Mouse (Mus musculus) limb, embryonic 11.5 days (tissue): Measurements from ENCODE around the gene Pitpnm2. TPM values are rescaled to one million over a fixed set of nuclear protein-coding genes. Genes with fewer than 3 reads are reported as not detected.

Source experiments
- ATAC-seq: fragments of 200-750 bp; cut with Nextera tagmentation; 2 replicates; pipeline ENCODE4 v1.8.0; 2017; ENCODE audit warnings: low read depth; ENCODE audit not compliant: insufficient number of reproducible peaks, low FRiP score, low TSS enrichment
- DNase-seq: peaks from one replicate; pipeline ENCODE4 v3.0.0-alpha.2; 2015; ENCODE audit warnings: low spot score
- H3K27ac ChIP-seq: fragments of 300-500 bp; sonication (generic); replicated peaks from 2 replicates; pipeline ENCODE4 v1.5.1; 2014; ENCODE audit warnings: low read depth, mild to moderate bottlenecking, low read length
- H3K27me3 ChIP-seq: fragments of 300-500 bp; sonication (generic); 2 replicates; pipeline ENCODE4 v1.6.1; 2014; ENCODE audit warnings: mild to moderate bottlenecking, low read length, mixed read lengths; ENCODE audit not compliant: control insufficient read depth, insufficient read depth
- H3K36me3 ChIP-seq: fragments of 300-500 bp; sonication (generic); 2 replicates; pipeline ENCODE4 v1.6.1; 2014; ENCODE audit warnings: mild to moderate bottlenecking, low read length, moderate library complexity, mixed read lengths; ENCODE audit not compliant: control insufficient read depth, insufficient read depth
- H3K4me1 ChIP-seq: fragments of 300-500 bp; sonication (generic); 2 replicates; pipeline ENCODE4 v1.6.1; 2014; ENCODE audit warnings: low read length, mixed read lengths; ENCODE audit not compliant: control insufficient read depth, insufficient read depth
- H3K4me2 ChIP-seq: fragments of 300-500 bp; sonication (generic); 2 replicates; pipeline ENCODE4 v1.6.1; 2014; ENCODE audit warnings: low read depth, mild to moderate bottlenecking, moderate library complexity; ENCODE audit not compliant: severe bottlenecking
- H3K4me3 ChIP-seq: fragments of 300-500 bp; sonication (generic); 2 replicates; pipeline ENCODE4 v1.5.1; 2014; ENCODE audit warnings: low read depth, low read length
- H3K9ac ChIP-seq: fragments of 300-500 bp; sonication (generic); 2 replicates; pipeline ENCODE4 v1.6.1; 2014; ENCODE audit warnings: mild to moderate bottlenecking, low read length
- H3K9me3 ChIP-seq: fragments of 300-500 bp; sonication (generic); 2 replicates; pipeline ENCODE4 v1.6.1; 2016; ENCODE audit warnings: low read length; ENCODE audit not compliant: control insufficient read depth
- WGBS: fragments of 180-500 bp; shearing (Covaris S2); extraction: QIAGEN DNeasy Blood & Tissue Kit; methylation state at CpG from one replicate; pipeline ENCODE4 v1.1.7; 2014; 5-methylcytosine and 5-hydroxymethylcytosine counted together
- polyA plus RNA-seq: library from polyadenylated mRNA; unstranded; fragments of >200 nt; fragmentation: Nextera tagmentation; extraction: Ambion mirVana; gene quantifications from 2 replicates; pipeline ENCODE4 v1.2.1, GENCODE M21; 2014

Pitpnm2 gene
- polyA plus RNA-seq, 1 experiment from 2014 or later: 3.4 TPM

- Histone ChIP-seq H3K27ac (no peak overlapping the region), H3K4me1 (no peaks in the 10 kb centered on the region), H3K4me3 (no peak overlapping the region), H3K9ac (no peak overlapping the region), H3K9me3 (no peaks in the 10 kb centered on the region), H3K27me3 (no peaks in the 10 kb centered on the region), H3K4me2 (no peak overlapping the region), H3K36me3 (no peaks in the 10 kb centered on the region)
- 91% methylated on average over 17 of the region's 17 CpGs for WGBS
- ATAC-seq (no peak), DNase-seq (no peak)
These were observed 166.4 kb downstream of the Pitpnm2 start for GRCm38 (mm10) chr5:124082941-124083688.

- Histone ChIP-seq H3K4me1 (no peaks in the 10 kb centered on the region), H3K36me3 (no peaks in the 10 kb centered on the region), H3K9ac (no peak overlapping the region), H3K9me3 (no peaks in the 10 kb centered on the region), H3K27ac (no peak overlapping the region), H3K27me3 (no peaks in the 10 kb centered on the region), H3K4me3 (no peak overlapping the region), H3K4me2 (no peak overlapping the region)
- ATAC-seq (no peak), DNase-seq (no peak)
- 88% methylated on average over 10 of the region's 10 CpGs for WGBS
These were observed 167.1 kb downstream of the Pitpnm2 start for GRCm38 (mm10) chr5:124082447-124082846.

- Histone ChIP-seq H3K27ac (no peak overlapping the region), H3K4me3 (no peak overlapping the region), H3K9ac (no peak overlapping the region), H3K27me3 (no peaks in the 10 kb centered on the region), H3K9me3 (no peaks in the 10 kb centered on the region), H3K4me1 (no peaks in the 10 kb centered on the region), H3K4me2 (no peak overlapping the region), H3K36me3 (no peaks in the 10 kb centered on the region)
- DNase-seq (no peak), ATAC-seq (no peak)
- WGBS: 95% methylated on average over 17 of the region's 17 CpGs
These were observed 169.7 kb downstream of the Pitpnm2 start for GRCm38 (mm10) chr5:124079880-124080279.

- Histone ChIP-seq H3K27ac (no peak overlapping the region), H3K9me3 (no peaks in the 10 kb centered on the region), H3K4me1 (no peaks in the 10 kb centered on the region), H3K4me2 (no peak overlapping the region), H3K9ac (no peak overlapping the region), H3K36me3 (no peaks in the 10 kb centered on the region), H3K27me3 (no peaks in the 10 kb centered on the region), H3K4me3 (no peak overlapping the region)
- no peak for DNase-seq
- WGBS: 53% methylated on average over 9 of the region's 9 CpGs
- no peak for ATAC-seq
These were observed 170.7 kb downstream of the Pitpnm2 start for GRCm38 (mm10) chr5:124078794-124079416.

GRCm38 (mm10) chr5:124077856-124078460 is 171.6 kb downstream of the Pitpnm2 start:
- H3K4me2 ChIP-seq: no peak overlapping the region
- H3K9me3 ChIP-seq: no peaks in the 10 kb centered on the region
- H3K4me3 ChIP-seq: no peak overlapping the region
- no peaks in the 10 kb centered on the region for H3K4me1 ChIP-seq
- no peak overlapping the region for H3K9ac ChIP-seq
- ATAC-seq: no peak
- no peak overlapping the region for H3K27ac ChIP-seq
- no peaks in the 10 kb centered on the region for H3K27me3 ChIP-seq
- WGBS: 60% methylated on average over 6 of the region's 6 CpGs
- no peaks in the 10 kb centered on the region for H3K36me3 ChIP-seq
- no peak for DNase-seq

- DNase-seq (no peak), ATAC-seq (no peak)
- Histone ChIP-seq H3K4me2 (no peak overlapping the region), H3K9me3 (no peaks in the 10 kb centered on the region), H3K36me3 (no peaks in the 10 kb centered on the region), H3K27ac (no peak overlapping the region), H3K4me1 (no peaks in the 10 kb centered on the region), H3K27me3 (no peaks in the 10 kb centered on the region), H3K4me3 (no peak overlapping the region), H3K9ac (no peak overlapping the region)
- 80% methylated on average over 13 of the region's 13 CpGs for WGBS
These were observed 172.3 kb downstream of the Pitpnm2 start for GRCm38 (mm10) chr5:124077241-124077640.

- Histone ChIP-seq H3K27ac (no peak overlapping the region), H3K9me3 (no peaks in the 10 kb centered on the region), H3K36me3 (no peaks in the 10 kb centered on the region), H3K4me3 (no peak overlapping the region), H3K4me1 (no peaks in the 10 kb centered on the region), H3K27me3 (no peaks in the 10 kb centered on the region), H3K9ac (no peak overlapping the region), H3K4me2 (no peak overlapping the region)
- DNase-seq (no peak), ATAC-seq (no peak)
- WGBS: 48% methylated on average over 9 of the region's 9 CpGs
These were observed 173.0 kb downstream of the Pitpnm2 start for GRCm38 (mm10) chr5:124076559-124076958.

- 71% methylated on average over 9 of the region's 9 CpGs for WGBS
These were observed 173.8 kb downstream of the Pitpnm2 start for GRCm38 (mm10) chr5:124075716-124076115.

More at GRCm38 (mm10) chr5:124075716-124076115, 173.8 kb downstream of the Pitpnm2 start:
- no peak overlapping the region for H3K4me2 ChIP-seq
- no peaks in the 10 kb centered on the region for H3K27me3 ChIP-seq
- no peak overlapping the region for H3K27ac ChIP-seq
- ATAC-seq (no peak), DNase-seq (no peak)
- H3K9ac ChIP-seq: no peak overlapping the region
- H3K9me3 ChIP-seq: no peaks in the 10 kb centered on the region
- H3K4me3 ChIP-seq: no peak overlapping the region
- H3K36me3 ChIP-seq: no peaks in the 10 kb centered on the region
- H3K4me1 ChIP-seq: no peaks in the 10 kb centered on the region
